Mouse (Mus musculus) ES-Bruce4 (cell line): ENCODE data around the gene Opa3. TPM values are rescaled to one million over a fixed set of nuclear protein-coding genes. Genes with fewer than 3 reads are reported as not detected.
A peak's percentile ranks its signal among the peaks of the same experiment; 100 is the strongest.

Experiments
- H3K27ac ChIP-seq: 2 replicates; pipeline ENCODE4 v1.5.1; 2012; ENCODE audit warnings: low read length, inconsistent platforms; ENCODE audit not compliant: insufficient read depth
- H3K27me3 ChIP-seq: 2 replicates; pipeline ENCODE4 v1.6.1; 2012; ENCODE audit warnings: mild to moderate bottlenecking, low read length, inconsistent platforms; ENCODE audit not compliant: control insufficient read depth, poor library complexity, insufficient read depth, severe bottlenecking
- H3K36me3 ChIP-seq: 2 replicates; pipeline ENCODE4 v1.6.1; 2012; ENCODE audit warnings: inconsistent platforms, mild to moderate bottlenecking, low read length, moderate library complexity; ENCODE audit not compliant: control insufficient read depth, poor library complexity, insufficient read depth, severe bottlenecking
- H3K4me1 ChIP-seq: one replicate; pipeline ENCODE4 v1.8.1; 2011; ENCODE audit warnings: low read length; ENCODE audit not compliant: control insufficient read depth, insufficient read depth
- H3K4me3 ChIP-seq: 2 replicates; pipeline ENCODE4 v1.5.1; 2011; ENCODE audit warnings: low read depth, mild to moderate bottlenecking, low read length
- H3K9ac ChIP-seq: 2 replicates; pipeline ENCODE4 v1.6.1; 2012; ENCODE audit warnings: low read depth, mild to moderate bottlenecking, inconsistent platforms; ENCODE audit not compliant: poor library complexity, severe bottlenecking
- H3K9me3 ChIP-seq: replicated peaks from 2 replicates; pipeline ENCODE4 v1.6.1; 2012; ENCODE audit warnings: mild to moderate bottlenecking, low read length, inconsistent platforms; ENCODE audit not compliant: control insufficient read depth, poor library complexity, insufficient read depth, severe bottlenecking
- CTCF ChIP-seq: IDR thresholded peaks from one replicate; pipeline ENCODE4 v1.8.1; 2011; ENCODE audit warnings: low read depth, low read length
- EP300 ChIP-seq: IDR thresholded peaks from 2 replicates; pipeline ENCODE4 v1.6.1; 2011; ENCODE audit warnings: low read depth, low read length; ENCODE audit not compliant: insufficient read depth
- POLR2A ChIP-seq: IDR thresholded peaks from one replicate; pipeline ENCODE4 v1.8.1; 2011; ENCODE audit warnings: low read length; ENCODE audit not compliant: insufficient read depth
- polyA plus RNA-seq: library from polyadenylated mRNA; stranded (reverse); fragments of >200 nt; gene quantifications from 2 replicates; pipeline ENCODE4 v1.2.4, GENCODE M21; 2011; ENCODE audit warnings: low read depth; ENCODE audit not compliant: missing spikeins, insufficient read depth, insufficient read length

Opa3 gene
- polyA plus RNA-seq, 1 experiment = 22.3 TPM

DNA sequence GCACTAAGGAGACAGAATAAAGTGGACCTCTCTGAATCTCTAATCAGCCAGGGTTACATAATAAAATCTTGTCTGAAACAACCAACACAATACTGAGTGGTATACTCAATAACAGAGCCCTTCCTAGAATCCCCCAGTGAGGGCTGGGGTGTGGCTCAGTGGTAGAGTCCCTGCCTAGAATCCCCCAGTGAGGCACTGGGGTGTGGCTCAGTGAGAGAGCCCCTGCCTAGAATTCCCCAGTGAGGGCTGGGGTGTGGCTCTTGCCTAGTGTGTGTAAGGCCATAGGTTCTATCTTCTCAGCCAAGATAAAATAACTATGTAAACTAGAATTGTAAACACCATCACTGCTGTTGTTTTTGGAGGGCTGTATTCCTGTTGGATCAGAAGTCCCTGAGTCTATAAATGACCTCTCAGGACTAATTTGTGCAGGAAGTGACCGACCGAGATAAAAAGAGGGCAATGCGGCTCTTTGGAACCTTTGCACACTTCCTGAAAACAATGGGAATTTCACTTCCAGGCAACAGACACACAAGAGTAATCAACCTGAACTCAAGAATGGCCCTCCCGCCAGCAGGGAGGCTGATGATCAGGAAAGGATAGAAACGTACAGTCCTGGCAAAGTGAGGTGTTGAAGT, 17.0 kb upstream of the Opa3 start:
- Histone ChIP-seq H3K9ac (no peak overlapping the region), H3K4me1 (peaks cover 2% of the 10 kb centered on the region), H3K27ac (no peak overlapping the region), H3K4me3 (no peak overlapping the region), H3K36me3 (no peaks in the 10 kb centered on the region), H3K27me3 (no peaks in the 10 kb centered on the region), H3K9me3 (no peaks in the 10 kb centered on the region)
- TF ChIP-seq CTCF = no peak
- TF ChIP-seq EP300 = no peak
- no peak for TF ChIP-seq POLR2A

DNA sequence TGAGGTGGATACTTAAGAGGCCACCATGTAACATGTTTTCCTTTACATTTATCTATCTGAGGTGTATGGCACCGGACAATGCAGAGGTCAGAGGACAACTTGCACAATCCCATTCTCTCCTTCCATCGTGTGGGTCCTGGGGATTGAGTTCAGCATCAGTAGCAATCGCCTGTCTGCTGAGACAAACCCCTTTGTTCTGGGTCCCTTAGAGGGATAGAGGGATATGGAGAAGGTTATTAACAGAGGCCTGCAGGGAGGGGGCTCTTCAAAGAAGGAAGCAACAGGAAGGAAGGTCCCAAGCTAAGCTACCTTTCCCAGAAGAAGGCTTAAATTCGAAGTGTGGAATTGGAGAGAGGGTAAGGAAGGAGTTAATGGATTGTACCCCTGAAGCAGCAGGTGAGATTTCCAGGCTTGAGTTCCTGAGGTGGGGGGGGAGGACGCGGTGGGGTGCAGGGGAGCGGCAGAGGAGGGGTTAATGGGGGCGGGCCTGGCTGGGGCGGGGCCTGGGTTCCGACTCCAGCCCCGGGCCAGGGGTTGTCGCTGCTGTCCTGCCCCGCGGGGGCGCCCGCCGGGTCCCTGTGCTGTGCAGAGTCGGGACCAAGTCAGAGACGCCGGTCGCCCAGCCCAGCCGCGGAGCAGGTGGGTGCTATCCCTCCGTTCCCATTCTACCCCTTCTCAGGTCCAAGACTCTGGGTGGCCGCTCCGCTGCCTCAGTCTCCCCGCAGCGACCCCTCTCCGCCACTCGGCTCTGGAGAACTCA, 16.0 kb upstream of the Opa3 start, which contains the start of gene Gpr4:
Gene Gpr4, plus strand, starts transcription at position 543 of the 760 bp plus-strand sequence.
- Histone ChIP-seq H3K4me1 (peaks cover 2% of the 10 kb centered on the region), H3K9ac (peak within 1 kb of the TSS; percentile 65), H3K4me3 (peak within 1 kb of the TSS; percentile 82), H3K27ac (no peak within 1 kb of the TSS), H3K36me3 (no peaks in the 10 kb centered on the region), H3K27me3 (no peaks in the 10 kb centered on the region), H3K9me3 (no peaks in the 10 kb centered on the region)
- TF ChIP-seq EP300 (0 out of 2 replicates have a peak, but pooled peaks have one; percentile 13), POLR2A (no peak)

DNA sequence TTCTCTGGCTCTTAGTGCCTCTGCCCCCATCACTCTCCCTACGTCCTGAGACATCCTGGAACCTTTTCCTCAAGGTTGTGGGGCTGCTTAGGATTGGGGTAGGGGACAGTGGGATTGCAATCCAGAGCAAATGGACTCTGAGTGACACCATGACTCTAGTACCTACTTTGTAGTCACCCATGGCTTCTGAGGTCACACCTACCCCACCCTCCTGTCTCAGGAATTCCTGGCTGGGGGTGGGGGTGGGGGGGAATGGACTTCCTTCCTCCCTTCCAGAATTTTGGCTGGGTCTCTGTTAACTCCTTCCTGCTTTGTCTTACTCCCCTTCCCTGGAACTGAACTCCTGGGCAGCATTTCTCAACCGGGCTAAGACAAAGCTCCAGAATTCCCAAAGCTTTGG, 14.7 kb upstream of the Opa3 start:
- peaks cover 2% of the 10 kb centered on the region for H3K4me1 ChIP-seq
- no peaks in the 10 kb centered on the region for H3K9me3 ChIP-seq
- no peak overlapping the region for H3K27ac ChIP-seq
- no peak overlapping the region for H3K4me3 ChIP-seq
- no peak overlapping the region for H3K9ac ChIP-seq
- no peaks in the 10 kb centered on the region for H3K27me3 ChIP-seq
- no peaks in the 10 kb centered on the region for H3K36me3 ChIP-seq
- TF ChIP-seq EP300 = no peak
- TF ChIP-seq CTCF = no peak
- TF ChIP-seq POLR2A = no peak

DNA sequence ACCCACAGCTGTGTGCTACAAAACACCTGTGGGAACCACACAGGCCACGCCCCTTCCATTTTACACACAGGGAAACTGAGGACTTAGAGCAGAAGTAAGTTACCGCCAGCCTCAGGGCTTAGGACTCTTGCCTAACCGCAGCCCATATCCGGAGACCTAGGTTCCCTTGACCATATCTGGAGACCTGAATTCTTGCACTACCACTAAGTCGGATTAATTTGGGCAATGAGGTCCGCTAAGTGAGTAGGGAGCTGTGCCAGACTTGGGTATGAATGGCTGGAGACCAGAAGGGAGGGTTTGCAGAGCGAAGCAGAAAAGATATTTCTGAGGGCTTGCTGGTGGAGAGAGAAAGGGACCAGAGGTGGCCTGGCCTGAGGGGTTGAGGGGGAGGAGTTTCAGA, 13.8 kb upstream of the Opa3 start:
- Histone ChIP-seq H3K4me3 (no peak overlapping the region), H3K9me3 (no peaks in the 10 kb centered on the region), H3K9ac (no peak overlapping the region), H3K27ac (no peak overlapping the region), H3K4me1 (peaks cover 2% of the 10 kb centered on the region), H3K36me3 (no peaks in the 10 kb centered on the region), H3K27me3 (no peaks in the 10 kb centered on the region)
- TF ChIP-seq POLR2A (no peak), EP300 (no peak), CTCF (no peak)

DNA sequence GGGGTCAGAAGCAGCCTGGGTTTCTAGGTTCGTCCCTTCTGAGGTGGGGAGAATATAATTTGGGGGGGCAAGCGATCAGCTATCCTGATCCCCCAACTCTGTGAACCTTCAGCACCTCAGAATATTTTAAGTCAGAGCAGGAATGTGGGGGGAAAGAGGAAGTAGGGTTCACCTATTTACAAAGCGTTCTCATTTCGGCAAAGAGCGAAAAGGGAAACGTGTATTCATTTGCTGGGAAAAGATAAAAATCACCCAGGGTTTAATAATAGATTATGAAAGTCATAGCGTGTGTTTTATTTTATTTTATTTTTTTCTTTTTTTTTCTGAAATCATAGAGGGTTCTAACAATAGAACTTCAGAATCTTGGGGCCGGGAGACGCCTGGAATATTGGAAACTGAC, 13.2 kb upstream of the Opa3 start:
- H3K9ac ChIP-seq = no peak overlapping the region
- no peaks in the 10 kb centered on the region for H3K36me3 ChIP-seq
- TF ChIP-seq POLR2A (no peak), CTCF (no peak), EP300 (no peak)
- H3K27ac ChIP-seq = no peak overlapping the region
- no peak overlapping the region for H3K4me3 ChIP-seq
- H3K4me1 ChIP-seq = peaks cover 2% of the 10 kb centered on the region
- no peaks in the 10 kb centered on the region for H3K27me3 ChIP-seq
- no peaks in the 10 kb centered on the region for H3K9me3 ChIP-seq

DNA sequence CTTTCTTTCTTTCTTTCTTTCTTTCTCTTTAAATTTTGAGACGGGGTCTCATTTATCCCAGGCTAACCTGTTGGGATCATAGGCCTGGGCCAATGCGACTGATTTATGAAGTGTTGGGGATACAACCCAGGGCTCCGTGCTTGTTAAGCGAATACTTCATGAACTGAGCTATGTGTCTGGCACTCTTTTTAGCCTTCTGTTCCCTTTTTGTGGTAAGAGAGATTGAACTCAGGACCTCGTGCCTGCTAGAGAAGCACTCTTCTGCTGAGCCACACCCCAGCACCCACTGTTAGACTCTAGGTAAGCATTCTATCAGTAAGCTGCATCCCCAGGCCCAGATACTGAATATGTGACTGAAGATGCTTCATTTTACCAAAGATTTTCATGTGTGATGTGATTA, 10.6 kb upstream of the Opa3 start:
- TF ChIP-seq CTCF (no peak), POLR2A (no peak), EP300 (no peak)
- no peaks in the 10 kb centered on the region for H3K27me3 ChIP-seq
- no peak overlapping the region for H3K9ac ChIP-seq
- no peak overlapping the region for H3K4me3 ChIP-seq
- H3K27ac ChIP-seq = no peak overlapping the region
- H3K36me3 ChIP-seq = no peaks in the 10 kb centered on the region
- no peaks in the 10 kb centered on the region for H3K9me3 ChIP-seq
- H3K4me1 ChIP-seq = peaks cover 2% of the 10 kb centered on the region
